Mouse (Mus musculus) heart, adult 8-10 months (tissue): Measurements from ENCODE around the gene Etv4. TPM values are rescaled to one million over a fixed set of nuclear protein-coding genes. Genes with fewer than 3 reads are reported as not detected.

Source experiments
- DNase-seq: peaks from one replicate; pipeline ENCODE4 v3.0.0; 2022; ENCODE audit warnings: low spot score
- total RNA-seq, 4 experiments: library from RNA; stranded (reverse); gene quantifications; 2 replicates each; pipeline ENCODE4 v1.2.4; 2022

Etv4 gene
- total RNA-seq, 4 experiments from 2014 or later, result 0.68 to 0.86 TPM; not detected in 2

DNA sequence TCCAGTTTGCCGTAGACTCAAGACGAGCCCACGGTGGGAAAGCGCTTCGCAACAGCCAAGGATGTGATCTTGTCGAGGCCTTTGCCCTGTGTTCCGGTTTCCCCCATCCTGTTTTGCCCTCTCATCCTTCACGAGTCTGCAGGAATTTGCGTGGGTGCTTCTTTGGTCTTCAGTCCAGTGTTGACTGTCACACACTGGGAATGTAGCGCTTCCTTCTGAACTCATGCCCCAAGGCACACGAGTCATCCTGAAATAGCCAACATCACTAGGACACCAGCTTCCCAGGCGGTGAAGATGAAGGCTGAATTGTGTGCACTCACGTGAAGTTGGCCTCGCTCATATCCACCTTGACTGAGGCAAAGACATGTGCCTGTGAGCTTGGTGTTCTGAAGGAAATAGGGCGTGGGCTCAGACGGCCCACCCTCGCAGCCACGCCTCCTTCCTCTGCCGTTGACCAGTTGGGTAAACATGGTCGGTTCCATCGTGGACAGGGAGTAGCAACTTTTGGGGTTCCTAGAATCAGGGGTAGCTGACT is 65.1 kb downstream of the Etv4 start:
- no peak for DNase-seq

Other genes starting within 250 kb of the Etv4 start
- under 1 TPM; 0.22 to 0.57 (median 0.35) TPM for gene Brca1, start 233.4 kb downstream of the Etv4 start, total RNA-seq
- 100 to 1,000 TPM in 1 of 4 experiments, 10 to 100 TPM in 3; 91.5 to 100 (median 96.2) TPM for gene Nbr1, start 233.2 kb downstream of the Etv4 start, total RNA-seq
- gene Tmem106a, start 203.1 kb downstream of the Etv4 start, total RNA-seq, result 1 to 10 TPM; 3.8 to 6.8 (median 4.1) TPM
- gene Gm11634, start 186.1 kb downstream of the Etv4 start, total RNA-seq, result not detected
- gene Rdm1, start 158.2 kb downstream of the Etv4 start, total RNA-seq, result 10 to 100 TPM; 47.9 to 60.0 (median 55.8) TPM
- gene Arl4d, start 119.8 kb downstream of the Etv4 start, total RNA-seq, result 10 to 100 TPM; 21.1 to 30.1 (median 27.0) TPM
- gene Dhx8, start 52.5 kb downstream of the Etv4 start, total RNA-seq, result 10 to 100 TPM; 13.6 to 15.8 (median 14.6) TPM
- 1 to 10 TPM; 3.7 to 6.6 (median 6.3) TPM for gene Meox1, start 109.0 kb upstream of the Etv4 start, total RNA-seq
- 1 to 10 TPM in 3 of 4 experiments, under 1 TPM in 1; 0.65 to 1.9 (median 1.2) TPM for gene Sost, start 181.6 kb upstream of the Etv4 start, total RNA-seq
- not detected for gene Cfap97d1, start 198.9 kb upstream of the Etv4 start, total RNA-seq
- 100 to 1,000 TPM; 107 to 186 (median 147) TPM for gene Dusp3, start 201.6 kb upstream of the Etv4 start, total RNA-seq
- gene Mpp3, start 243.1 kb upstream of the Etv4 start, total RNA-seq, result 1 to 10 TPM in 3 of 4 experiments, under 1 TPM in 1; 0.92 to 2.6 (median 1.5) TPM